Mouse (Mus musculus) E14TG2a.4 (cell line): ENCODE measurements around the gene Espl1.

Experiments
- H3K27me3 ChIP-seq: 2 replicates; pipeline ENCODE4 v1.6.1; 2014; ENCODE audit warnings: low read length, control low read depth; ENCODE audit not compliant: insufficient read depth
- H3K36me3 ChIP-seq: 2 replicates; pipeline ENCODE4 v1.6.1; 2014; ENCODE audit warnings: low read length, control low read depth; ENCODE audit not compliant: insufficient read depth
- H3K4me1 ChIP-seq: replicated peaks from 2 replicates; pipeline ENCODE4 v1.6.1; 2014; ENCODE audit warnings: low read depth, low read length, control low read depth
- H3K4me3 ChIP-seq: replicated peaks from 2 replicates; pipeline ENCODE4 v1.5.1; 2014; ENCODE audit warnings: mild to moderate bottlenecking, low read length
- H3K9me3 ChIP-seq: 2 replicates; pipeline ENCODE4 v1.6.1; 2014; ENCODE audit warnings: low read length, control low read depth
- CTCF ChIP-seq: conservative IDR thresholded peaks from 2 replicates; pipeline ENCODE4 v1.5.1; 2014; ENCODE audit warnings: low read length
- NANOG ChIP-seq: IDR thresholded peaks from 2 replicates; pipeline ENCODE4 v1.6.1; 2014; ENCODE audit warnings: borderline replicate concordance, low read length, mixed read lengths
- POU5F1 ChIP-seq: IDR thresholded peaks from 2 replicates; pipeline ENCODE4 v1.6.1; 2014; ENCODE audit warnings: low read length, borderline replicate concordance

Espl1 gene

GRCm38 (mm10) chr15:102250521-102250920 is 45.5 kb upstream of the Espl1 start:
- no peaks in the 10 kb centered on the region for H3K9me3 ChIP-seq
- H3K36me3 ChIP-seq: peaks cover 12% of the 10 kb centered on the region; the same call in 1 of the 2 replicates
- H3K4me1 ChIP-seq: peaks cover 76% of the 10 kb centered on the region
- peak overlapping the region; percentile 94 for H3K4me3 ChIP-seq
- H3K27me3 ChIP-seq: 0 out of 2 replicates have a peak, but pooled peaks cover under 1% of the 10 kb centered on the region
- TF ChIP-seq POU5F1: no peak
- TF ChIP-seq CTCF: no peak
- TF ChIP-seq NANOG: no peak

DNA sequence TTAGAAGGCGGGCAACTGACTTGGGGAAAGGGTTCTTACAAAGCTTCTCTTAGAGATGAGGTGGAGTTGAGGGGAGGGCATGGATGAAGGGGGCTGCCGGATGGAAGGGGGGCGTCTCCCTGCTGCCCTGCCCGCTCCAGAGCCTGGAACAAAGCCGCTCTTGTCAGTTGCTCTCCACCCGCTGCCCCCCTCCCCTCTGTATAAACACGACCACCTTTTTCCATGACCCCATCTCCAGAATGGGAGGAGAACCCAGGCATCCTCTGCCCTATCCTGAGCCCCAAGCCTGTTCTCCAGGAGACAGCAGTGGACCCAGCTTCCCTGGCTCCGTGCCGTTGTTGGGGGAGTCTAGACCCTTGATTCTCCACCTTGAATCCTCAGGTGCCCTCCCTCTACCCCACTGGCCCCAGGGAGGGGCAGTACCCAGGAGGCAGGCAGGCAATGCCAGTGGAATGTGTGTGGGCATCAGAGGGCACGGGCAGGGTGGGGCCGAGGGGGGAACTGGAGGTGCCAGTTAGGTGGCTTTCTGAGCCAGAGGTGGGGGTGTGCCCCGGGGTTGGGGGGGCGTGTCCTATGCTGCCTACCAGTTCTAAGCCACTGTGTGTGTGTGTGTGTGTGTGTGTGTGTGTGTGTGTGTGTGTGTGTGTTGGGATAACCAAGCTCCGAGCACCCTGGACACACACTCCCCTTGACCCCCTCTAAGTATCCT is 40.4 kb upstream of the Espl1 start:
- Histone ChIP-seq H3K36me3 (peaks cover 12% of the 10 kb centered on the region; the same call in 1 of the 2 replicates), H3K27me3 (peaks cover 25% of the 10 kb centered on the region), H3K9me3 (no peaks in the 10 kb centered on the region), H3K4me3 (peak overlapping the region; percentile 81), H3K4me1 (peaks cover 89% of the 10 kb centered on the region)
- TF ChIP-seq NANOG (no peak), CTCF (no peak), POU5F1 (no peak)

GRCm38 (mm10) chr15:102256431-102257201 is 39.5 kb upstream of the Espl1 start:
- Histone ChIP-seq H3K27me3 (peaks cover 29% of the 10 kb centered on the region), H3K9me3 (no peaks in the 10 kb centered on the region), H3K4me3 (peak overlapping the region; percentile 81), H3K36me3 (peaks cover 4% of the 10 kb centered on the region; the same call in 1 of the 2 replicates), H3K4me1 (peaks cover 84% of the 10 kb centered on the region)
- no peak for TF ChIP-seq NANOG

GRCm38 (mm10) chr15:102257202-102258075 is 38.6 kb upstream of the Espl1 start, which contains the start of gene Rarg:
TSS of gene Rarg (minus strand) at chr15:102257517.
- TF ChIP-seq NANOG (no peak), POU5F1 (no peak), CTCF (no peak)
- Histone ChIP-seq H3K4me1 (peaks cover 84% of the 10 kb centered on the region), H3K27me3 (peaks cover 34% of the 10 kb centered on the region), H3K36me3 (peaks cover under 1% of the 10 kb centered on the region; the same call in 1 of the 2 replicates), H3K4me3 (peak within 1 kb of the TSS; percentile 81), H3K9me3 (no peaks in the 10 kb centered on the region)

- peaks cover 36% of the 10 kb centered on the region for H3K27me3 ChIP-seq
- TF ChIP-seq NANOG: no peak
- H3K4me3 ChIP-seq: peak overlapping the region; percentile 75
- H3K4me1 ChIP-seq: peaks cover 85% of the 10 kb centered on the region
- no peaks in the 10 kb centered on the region for H3K9me3 ChIP-seq
- H3K36me3 ChIP-seq: no peaks in the 10 kb centered on the region
Measured at GRCm38 (mm10) chr15:102258076-102258470, 38.0 kb upstream of the Espl1 start.

DNA sequence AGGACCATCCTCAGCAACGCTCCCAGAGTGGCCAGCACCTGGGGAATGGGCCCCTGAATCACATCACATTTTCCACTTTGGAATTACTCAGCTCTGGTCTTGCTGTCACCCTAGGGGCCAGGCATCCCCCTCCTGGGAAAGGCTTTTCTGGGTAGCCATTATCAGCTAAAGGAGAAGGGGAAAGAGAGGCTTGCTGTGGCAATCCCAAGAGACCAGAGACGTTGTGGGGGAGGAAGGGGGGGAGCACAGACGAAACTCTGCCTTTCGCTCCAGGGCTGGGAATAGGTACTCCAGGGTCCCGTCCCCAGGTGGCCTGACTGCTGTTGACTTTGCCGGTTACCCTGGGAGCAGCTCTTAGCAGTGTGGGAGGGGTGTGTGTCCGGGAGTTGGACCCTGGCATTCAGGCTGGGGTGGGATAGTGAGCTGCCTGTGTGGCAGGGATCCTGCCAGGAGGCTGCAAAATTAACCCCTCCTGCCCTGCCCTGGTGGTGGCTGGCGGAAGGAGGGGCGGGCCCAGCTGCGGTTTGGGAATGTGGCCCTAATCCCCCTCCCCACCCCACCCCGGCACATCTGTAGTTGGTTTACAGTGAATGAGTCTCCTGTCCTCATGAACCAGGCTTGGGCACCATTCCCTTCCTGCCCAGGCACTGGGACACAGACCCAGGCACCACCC is 37.3 kb upstream of the Espl1 start:
- Histone ChIP-seq H3K27me3 (peaks cover 38% of the 10 kb centered on the region), H3K36me3 (no peaks in the 10 kb centered on the region), H3K4me3 (peak overlapping the region; percentile 75), H3K4me1 (peaks cover 85% of the 10 kb centered on the region), H3K9me3 (no peaks in the 10 kb centered on the region)
- TF ChIP-seq POU5F1: no peak

DNA sequence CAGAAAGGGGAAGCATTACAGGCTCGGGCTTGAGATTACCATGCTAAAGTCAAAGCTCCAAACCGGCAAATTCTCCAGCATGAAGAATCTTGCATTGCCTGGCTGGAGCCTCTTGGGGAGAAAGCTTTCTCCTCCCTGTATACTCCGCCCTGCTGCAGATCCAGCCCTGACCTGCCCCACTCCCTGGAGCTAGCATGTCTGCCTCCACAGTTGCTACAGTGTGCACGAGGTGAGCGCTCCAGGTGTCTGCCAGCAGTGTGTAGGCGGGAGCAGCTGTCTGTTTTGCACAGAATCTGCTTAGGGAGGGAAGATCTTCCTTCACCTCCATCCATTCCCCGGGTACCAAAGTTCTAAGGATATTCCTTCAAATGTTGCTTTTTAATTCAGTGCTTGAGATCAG is 33.5 kb upstream of the Espl1 start:
- H3K27me3 ChIP-seq: peaks cover 23% of the 10 kb centered on the region
- no peaks in the 10 kb centered on the region for H3K9me3 ChIP-seq
- peaks cover 65% of the 10 kb centered on the region for H3K4me1 ChIP-seq
- TF ChIP-seq POU5F1 (no peak), NANOG (no peak), CTCF (no peak)
- H3K36me3 ChIP-seq: no peaks in the 10 kb centered on the region
- peak overlapping the region; percentile 14 for H3K4me3 ChIP-seq

GRCm38 (mm10) chr15:102263037-102263436 is 33.0 kb upstream of the Espl1 start:
- TF ChIP-seq CTCF (no peak), NANOG (no peak), POU5F1 (no peak)
- Histone ChIP-seq H3K27me3 (peaks cover 23% of the 10 kb centered on the region), H3K9me3 (no peaks in the 10 kb centered on the region), H3K4me1 (peaks cover 60% of the 10 kb centered on the region), H3K36me3 (no peaks in the 10 kb centered on the region), H3K4me3 (peak overlapping the region; percentile 14)
